13 mouse cellular contexts compared by ENCODE assay signal in genomic region chr14:46635322-46635721, GRCm38 (mm10).
DNase-seq lines count a peak whose midpoint lies in the region; ATAC-seq and TF ChIP-seq lines count a peak whose summit lies in the region.
"Had no signal": no experiment of that assay in that cellular context is flagged by ENCODE, and none has a peak within 500 bp of the region (broad histone marks: within the 10 kb centered on the region; RNA-seq: fewer than 3 reads in every experiment).

No protein-coding gene starts in this region.

- DNase-seq in 3134 (ENCODE audit: extremely low read depth, insufficient read length, low spot score) (peak; percentile 81), CH12.LX (ENCODE audit: extremely low read depth) (peak; percentile 12)
- DNase-seq in heart, adult 8-10 months (ENCODE audit: low spot score): peak; percentile 58
- no peak for DNase-seq in testis, postnatal 10 days (ENCODE audit: low spot score)
- DNase-seq: right cerebral cortex, postnatal 14 days had no signal

- no peaks in the 10 kb centered on the region for H3K36me3 ChIP-seq in CH12.LX (replicated peaks in 1 of 2; ENCODE audit: control insufficient read depth in 1 of 2, insufficient read depth in 1 of 2, low read length in 1 of 2)
- no peaks in the 10 kb centered on the region for H3K36me3 ChIP-seq in limb, embryonic 15.5 days
- no peaks in the 10 kb centered on the region for H3K36me3 ChIP-seq in midbrain, embryonic 15.5 days (replicated peaks)
- H3K36me3 ChIP-seq: forebrain, embryonic 10.5 days; G1E; neural tube, embryonic 12.5 days had no signal

- H3K4me2 ChIP-seq in CH12.LX (ENCODE audit: insufficient read depth, low read depth, poor library complexity, severe bottlenecking): no peak overlapping the region
- H3K4me2 ChIP-seq in limb, embryonic 15.5 days: no peak overlapping the region
- no peak overlapping the region for H3K4me2 ChIP-seq in midbrain, embryonic 15.5 days
- H3K4me2 ChIP-seq: neural tube, embryonic 12.5 days had no signal

- no peak for TF ChIP-seq RAD21 in CH12.LX (IDR thresholded peaks at IDR 0.05; ENCODE audit: low read depth, low read length)

- no peak overlapping the region for H3K9ac ChIP-seq in CH12.LX (ENCODE audit: insufficient read depth, low read depth)
- no peak overlapping the region for H3K9ac ChIP-seq in limb, embryonic 15.5 days
- no peak overlapping the region for H3K9ac ChIP-seq in midbrain, embryonic 15.5 days
- H3K9ac ChIP-seq: neural tube, embryonic 12.5 days had no signal

- ATAC-seq in limb, embryonic 15.5 days (ENCODE audit: insufficient number of reproducible peaks, low FRiP score, low TSS enrichment, low read depth): no peak
- no peak for ATAC-seq in inflammation-experienced regulatory T-cells, adult 6 months
- ATAC-seq in midbrain, embryonic 15.5 days (replicated peaks): no peak
- no peak for ATAC-seq in cerebellum, adult (ENCODE audit: insufficient number of reproducible peaks, low FRiP score, low TSS enrichment)

- H3K79me2 ChIP-seq in CH12.LX (replicated peaks; ENCODE audit: control insufficient read depth, extremely low read depth, insufficient read depth, poor library complexity, severe bottlenecking): no peaks in the 10 kb centered on the region

- TF ChIP-seq EP300 in CH12.LX (IDR thresholded peaks at IDR 0.05; ENCODE audit: low read length): no peak

- H3K4me1 ChIP-seq in CH12.LX (ENCODE audit: control insufficient read depth in 1 of 2, insufficient read depth in 2 of 2): peaks cover 2 to 19% of the 10 kb centered on the region in 2 experiments
- H3K4me1 ChIP-seq in limb, embryonic 15.5 days: peaks cover 18% of the 10 kb centered on the region
- H3K4me1 ChIP-seq in midbrain, embryonic 15.5 days: no peaks in the 10 kb centered on the region

- WGBS in limb, embryonic 15.5 days: 83% methylated on average over 3 of the region's 3 CpGs
- WGBS in midbrain, embryonic 15.5 days: 85% methylated on average over 3 of the region's 3 CpGs

- no peaks in the 10 kb centered on the region for H3K9me3 ChIP-seq in CH12.LX (replicated peaks; ENCODE audit: low read length)
- H3K9me3 ChIP-seq in limb, embryonic 15.5 days: no peaks in the 10 kb centered on the region
- H3K9me3 ChIP-seq in midbrain, embryonic 15.5 days: no peaks in the 10 kb centered on the region
- H3K9me3 ChIP-seq: forebrain, embryonic 10.5 days; G1E; neural tube, embryonic 12.5 days had no signal

- dilution Hi-C loops in CH12.LX (cut with MboI; ENCODE audit: extremely low pct_ligation_motif_present, extremely low pct_unique_long_range_greater_than_20kb, low sequenced_read_pairs): no loop called here

- in situ Hi-C loops in CH12.LX (cut with MboI; ENCODE audit: low pct_ligation_motif_present, low pct_unique_long_range_greater_than_20kb, low sequenced_read_pairs): no loop called here

- H3K4me3 ChIP-seq in CH12.LX (replicated peaks in 1 of 3; ENCODE audit: low read depth in 2 of 3, low read length in 2 of 3, poor library complexity in 1 of 3): no peak overlapping the region
- H3K4me3 ChIP-seq in limb, embryonic 15.5 days: no peak overlapping the region
- H3K4me3 ChIP-seq in midbrain, embryonic 15.5 days: no peak overlapping the region
- H3K4me3 ChIP-seq: forebrain, embryonic 10.5 days; neural tube, embryonic 12.5 days had no signal

- H3K27ac ChIP-seq in CH12.LX (ENCODE audit: insufficient read depth, low read depth): no peak overlapping the region
- H3K27ac ChIP-seq in limb, embryonic 15.5 days: peak overlapping the region; percentile 22; the same call in 1 of the 2 replicates
- no peak overlapping the region for H3K27ac ChIP-seq in midbrain, embryonic 15.5 days
- H3K27ac ChIP-seq: forebrain, embryonic 10.5 days; kidney, postnatal 0 days; neural tube, embryonic 12.5 days had no signal

- no peak for TF ChIP-seq CTCF in CH12.LX (conservative IDR thresholded peaks at IDR 0.05 in 1 of 2, IDR thresholded peaks at IDR 0.05 in 1 of 2; ENCODE audit: low read depth in 2 of 2, low read length in 2 of 2)

- no peak for TF ChIP-seq POLR2A in CH12.LX (IDR thresholded peaks at IDR 0.05; ENCODE audit: low read depth, low read length)

- no peaks in the 10 kb centered on the region for H3K27me3 ChIP-seq in CH12.LX (replicated peaks)
- H3K27me3 ChIP-seq in limb, embryonic 15.5 days: no peaks in the 10 kb centered on the region
- H3K27me3 ChIP-seq in midbrain, embryonic 15.5 days (replicated peaks): no peaks in the 10 kb centered on the region
- H3K27me3 ChIP-seq: neural tube, embryonic 12.5 days had no signal

TF ChIP-seq in CH12.LX, 34 proteins besides CTCF, POLR2A, EP300 and RAD21:
- TF ChIP-seq TCF12 (IDR thresholded peaks at IDR 0.05; ENCODE audit: low read depth, low read length) (no peak), CHD1 (IDR thresholded peaks at IDR 0.05; ENCODE audit: low read depth, low read length) (no peak), MXI1 (IDR thresholded peaks at IDR 0.05; ENCODE audit: low read depth, low read length) (no peak), JUN (IDR thresholded peaks at IDR 0.05; ENCODE audit: insufficient read depth, low read depth, low read length) (no peak), IRF4 (IDR thresholded peaks at IDR 0.05; ENCODE audit: low read depth, low read length) (no peak), KAT2A (IDR thresholded peaks at IDR 0.05; ENCODE audit: insufficient replicate concordance, low read length) (no peak), TBP (conservative IDR thresholded peaks at IDR 0.05; ENCODE audit: low read depth, low read length) (no peak), SMC3 (IDR thresholded peaks at IDR 0.05; ENCODE audit: low read depth, low read length) (no peak), MAX (IDR thresholded peaks at IDR 0.05; ENCODE audit: low read length) (no peak), PAX5 (IDR thresholded peaks at IDR 0.05; ENCODE audit: low read length) (no peak)
